Mouse (Mus musculus): ENCODE results near the gene Gorasp2. TPM values are rescaled to one million over a fixed set of nuclear protein-coding genes. Genes with fewer than 3 reads are reported as not detected.

The Gorasp2 gene
- polyA plus RNA-seq, 1 experiment from 2014 or later, result 174 TPM

DNA sequence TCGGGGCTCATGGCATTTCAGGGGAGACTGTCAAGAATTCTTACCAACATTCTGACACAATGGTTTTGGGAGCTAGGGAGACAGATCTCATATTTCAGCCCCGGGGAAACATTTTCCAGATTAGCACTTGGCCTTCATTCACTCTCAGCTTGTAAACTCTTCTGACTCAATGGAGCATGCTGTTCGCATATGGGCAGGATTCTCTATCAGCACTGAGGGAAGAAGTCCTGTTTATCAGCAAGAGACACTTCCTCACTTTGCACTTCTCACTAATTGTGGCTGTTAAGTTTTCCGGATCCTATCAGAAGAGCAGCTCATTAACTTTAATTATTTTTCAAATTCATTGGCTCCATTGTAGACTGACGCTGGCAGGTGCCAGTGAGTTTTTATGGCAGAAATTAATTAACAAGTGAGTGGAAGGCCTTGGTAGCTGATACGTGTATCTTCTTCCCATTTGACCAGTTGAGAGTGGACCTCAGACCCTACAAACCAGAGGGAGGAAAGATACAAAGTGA is 16.1 kb upstream of the Gorasp2 start:
- Histone ChIP-seq H3K4me2 (ENCODE audit: low read length) (no peak overlapping the region), H3K9ac (ENCODE audit: low read length) (no peak overlapping the region), H3K27me3 (replicated peaks; ENCODE audit: control insufficient read depth, insufficient read depth, low read length) (no peaks in the 10 kb centered on the region), H3K4me3 (ENCODE audit: low read depth, low read length) (no peak overlapping the region), H3K9me3 (ENCODE audit: control insufficient read depth, low read length) (no peaks in the 10 kb centered on the region), H3K36me3 (ENCODE audit: control insufficient read depth, insufficient read depth, low read length) (no peaks in the 10 kb centered on the region), H3K4me1 (replicated peaks; ENCODE audit: control insufficient read depth, insufficient read depth, low read length) (no peaks in the 10 kb centered on the region), H3K27ac (ENCODE audit: low read depth) (no peak overlapping the region)
- WGBS, result 78% methylated on average over 6 of the region's 6 CpGs
- no peak for ATAC-seq (replicated peaks; ENCODE audit: low FRiP score, low TSS enrichment, low read depth)
- DNase-seq (ENCODE audit: low spot score), result no peak

DNA sequence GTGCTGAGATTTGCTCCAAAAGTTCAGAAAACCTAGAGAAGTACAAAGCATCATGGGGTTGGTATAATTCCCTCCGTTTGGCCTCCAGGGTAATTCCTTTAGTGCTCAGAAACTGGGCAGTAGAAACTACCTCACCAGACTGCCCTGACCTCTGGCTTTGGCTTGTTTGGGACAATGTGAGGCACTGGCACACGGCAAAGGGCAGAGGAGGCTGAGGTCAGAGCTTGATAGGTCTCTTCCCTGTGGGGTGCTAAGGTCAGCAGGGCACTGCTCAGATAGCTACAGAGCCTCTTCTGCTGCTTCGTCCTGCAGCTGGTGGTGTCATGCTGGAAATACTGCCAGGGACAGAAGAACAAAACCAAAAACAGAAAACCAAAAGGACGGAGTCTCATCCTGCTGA is 13.7 kb upstream of the Gorasp2 start:
- H3K4me1 ChIP-seq (replicated peaks; ENCODE audit: control insufficient read depth, insufficient read depth, low read length), result no peaks in the 10 kb centered on the region
- no peaks in the 10 kb centered on the region for H3K36me3 ChIP-seq (ENCODE audit: control insufficient read depth, insufficient read depth, low read length)
- H3K4me3 ChIP-seq (ENCODE audit: low read depth, low read length), result no peak overlapping the region
- no peak overlapping the region for H3K9ac ChIP-seq (ENCODE audit: low read length)
- WGBS, result 48% methylated on average over 4 of the region's 4 CpGs
- no peaks in the 10 kb centered on the region for H3K9me3 ChIP-seq (ENCODE audit: control insufficient read depth, low read length)
- H3K27me3 ChIP-seq (replicated peaks; ENCODE audit: control insufficient read depth, insufficient read depth, low read length), result no peaks in the 10 kb centered on the region
- no peak overlapping the region for H3K27ac ChIP-seq (ENCODE audit: low read depth)
- H3K4me2 ChIP-seq (ENCODE audit: low read length), result no peak overlapping the region
- DNase-seq (ENCODE audit: low spot score), result no peak
- ATAC-seq (replicated peaks; ENCODE audit: low FRiP score, low TSS enrichment, low read depth), result no peak

DNA sequence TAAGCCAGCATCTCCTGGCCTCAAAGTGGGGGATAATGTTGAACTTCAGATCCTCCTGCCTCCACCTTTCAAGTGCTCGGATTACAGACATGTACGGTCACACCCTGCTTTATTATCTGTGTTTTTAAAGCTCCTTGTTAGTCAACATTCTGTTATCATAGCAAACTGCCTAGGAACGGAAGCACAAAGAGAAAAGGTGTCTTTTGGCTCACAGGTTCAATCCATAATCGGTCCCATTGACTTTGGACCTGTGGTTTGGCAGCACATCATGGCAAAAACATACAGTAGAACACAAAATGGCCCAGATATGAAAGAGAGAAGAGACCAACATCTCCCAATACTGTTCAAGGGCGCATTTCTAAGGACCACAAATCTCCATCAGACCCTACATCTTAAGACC is 13.1 kb upstream of the Gorasp2 start:
- 86% methylated on average over 5 of the region's 5 CpGs for WGBS
- no peaks in the 10 kb centered on the region for H3K27me3 ChIP-seq (replicated peaks; ENCODE audit: control insufficient read depth, insufficient read depth, low read length)
- H3K27ac ChIP-seq (ENCODE audit: low read depth), result no peak overlapping the region
- no peak overlapping the region for H3K4me2 ChIP-seq (ENCODE audit: low read length)
- no peak for DNase-seq (ENCODE audit: low spot score)
- H3K9me3 ChIP-seq (ENCODE audit: control insufficient read depth, low read length), result no peaks in the 10 kb centered on the region
- H3K4me1 ChIP-seq (replicated peaks; ENCODE audit: control insufficient read depth, insufficient read depth, low read length), result no peaks in the 10 kb centered on the region
- H3K36me3 ChIP-seq (ENCODE audit: control insufficient read depth, insufficient read depth, low read length), result no peaks in the 10 kb centered on the region
- H3K9ac ChIP-seq (ENCODE audit: low read length), result no peak overlapping the region
- no peak overlapping the region for H3K4me3 ChIP-seq (ENCODE audit: low read depth, low read length)
- ATAC-seq (replicated peaks; ENCODE audit: low FRiP score, low TSS enrichment, low read depth), result no peak

DNA sequence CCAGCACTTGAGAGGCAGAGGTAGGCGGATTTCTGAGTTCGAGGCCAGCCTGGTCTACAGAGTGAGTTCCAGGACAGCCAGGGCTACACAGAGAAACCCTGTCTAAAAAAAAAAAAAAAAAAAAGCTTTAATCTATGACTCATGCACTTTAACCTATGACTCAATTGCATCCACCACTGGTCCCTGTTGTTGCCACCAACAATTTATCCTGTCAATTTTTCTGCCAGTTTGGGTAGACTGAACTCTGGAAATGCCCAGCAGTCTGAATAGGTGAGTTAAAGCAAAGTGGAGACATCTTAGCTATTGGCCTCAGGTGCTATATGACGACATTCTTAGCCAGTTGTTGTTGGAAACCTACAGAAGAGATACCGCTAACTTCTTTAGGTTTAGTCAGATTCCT is 11.9 kb upstream of the Gorasp2 start:
- Histone ChIP-seq H3K4me2 (ENCODE audit: low read length) (no peak overlapping the region), H3K9me3 (ENCODE audit: control insufficient read depth, low read length) (no peaks in the 10 kb centered on the region), H3K9ac (ENCODE audit: low read length) (no peak overlapping the region), H3K27ac (ENCODE audit: low read depth) (no peak overlapping the region), H3K4me1 (replicated peaks; ENCODE audit: control insufficient read depth, insufficient read depth, low read length) (no peaks in the 10 kb centered on the region), H3K4me3 (ENCODE audit: low read depth, low read length) (no peak overlapping the region), H3K27me3 (replicated peaks; ENCODE audit: control insufficient read depth, insufficient read depth, low read length) (no peaks in the 10 kb centered on the region), H3K36me3 (ENCODE audit: control insufficient read depth, insufficient read depth, low read length) (no peaks in the 10 kb centered on the region)
- ATAC-seq (replicated peaks; ENCODE audit: low FRiP score, low TSS enrichment, low read depth) (no peak), DNase-seq (ENCODE audit: low spot score) (no peak)
- 88% methylated on average over 4 of the region's 4 CpGs for WGBS

DNA sequence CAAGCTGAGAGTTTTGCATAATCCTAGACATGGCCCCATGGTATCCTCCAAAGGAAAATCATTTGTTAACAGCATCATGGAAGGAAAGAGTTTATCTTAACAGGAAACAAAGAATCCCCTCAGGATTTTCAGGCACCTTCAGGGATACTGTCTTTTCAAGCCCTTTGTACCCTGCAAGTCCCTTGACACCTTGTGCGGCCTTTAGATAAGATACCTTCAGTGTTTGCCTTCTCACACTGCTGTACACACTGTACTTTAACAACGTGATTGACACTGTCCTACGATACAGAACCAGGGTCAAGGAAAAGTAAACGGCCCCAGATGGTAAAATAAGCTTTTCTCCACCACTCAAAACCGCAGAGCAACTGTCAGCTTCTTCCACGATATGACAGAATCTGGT is 9.6 kb upstream of the Gorasp2 start:
- ATAC-seq (replicated peaks; ENCODE audit: low FRiP score, low TSS enrichment, low read depth), result no peak
- H3K4me3 ChIP-seq (ENCODE audit: low read depth, low read length), result no peak overlapping the region
- H3K36me3 ChIP-seq (ENCODE audit: control insufficient read depth, insufficient read depth, low read length), result no peaks in the 10 kb centered on the region
- no peak overlapping the region for H3K9ac ChIP-seq (ENCODE audit: low read length)
- no peak for DNase-seq (ENCODE audit: low spot score)
- WGBS, result 44% methylated on average over 6 of the region's 6 CpGs
- no peaks in the 10 kb centered on the region for H3K9me3 ChIP-seq (ENCODE audit: control insufficient read depth, low read length)
- no peaks in the 10 kb centered on the region for H3K4me1 ChIP-seq (replicated peaks; ENCODE audit: control insufficient read depth, insufficient read depth, low read length)
- no peak overlapping the region for H3K27ac ChIP-seq (ENCODE audit: low read depth)
- H3K4me2 ChIP-seq (ENCODE audit: low read length), result no peak overlapping the region
- H3K27me3 ChIP-seq (replicated peaks; ENCODE audit: control insufficient read depth, insufficient read depth, low read length), result no peaks in the 10 kb centered on the region

DNA sequence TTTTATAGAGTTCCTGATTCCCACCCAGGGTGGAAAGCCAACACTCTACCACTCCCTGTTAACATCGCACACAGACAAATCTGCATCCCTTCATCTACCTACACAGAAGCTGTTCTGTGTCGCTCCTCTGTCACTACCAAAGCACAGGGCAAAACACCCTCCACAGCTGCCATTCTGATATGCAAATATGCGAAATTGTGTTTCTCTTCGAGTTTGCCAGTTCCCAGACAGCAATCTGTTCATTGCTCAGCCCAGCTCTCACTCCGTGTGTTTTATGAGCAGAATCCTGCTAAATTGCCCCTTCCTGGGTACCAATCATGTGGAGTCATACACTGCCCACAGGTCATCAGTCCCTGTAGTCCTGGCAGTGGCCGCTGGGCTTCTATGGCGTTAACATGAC is 4.3 kb upstream of the Gorasp2 start:
- no peaks in the 10 kb centered on the region for H3K27me3 ChIP-seq (replicated peaks; ENCODE audit: control insufficient read depth, insufficient read depth, low read length)
- no peak overlapping the region for H3K27ac ChIP-seq (ENCODE audit: low read depth)
- no peak overlapping the region for H3K4me3 ChIP-seq (ENCODE audit: low read depth, low read length)
- 61% methylated on average over 7 of the region's 7 CpGs for WGBS
- H3K9ac ChIP-seq (ENCODE audit: low read length), result no peak overlapping the region
- H3K36me3 ChIP-seq (ENCODE audit: control insufficient read depth, insufficient read depth, low read length), result no peaks in the 10 kb centered on the region
- no peaks in the 10 kb centered on the region for H3K9me3 ChIP-seq (ENCODE audit: control insufficient read depth, low read length)
- ATAC-seq (replicated peaks; ENCODE audit: low FRiP score, low TSS enrichment, low read depth), result no peak
- H3K4me2 ChIP-seq (ENCODE audit: low read length), result no peak overlapping the region
- DNase-seq (ENCODE audit: low spot score), result no peak
- no peaks in the 10 kb centered on the region for H3K4me1 ChIP-seq (replicated peaks; ENCODE audit: control insufficient read depth, insufficient read depth, low read length)

DNA sequence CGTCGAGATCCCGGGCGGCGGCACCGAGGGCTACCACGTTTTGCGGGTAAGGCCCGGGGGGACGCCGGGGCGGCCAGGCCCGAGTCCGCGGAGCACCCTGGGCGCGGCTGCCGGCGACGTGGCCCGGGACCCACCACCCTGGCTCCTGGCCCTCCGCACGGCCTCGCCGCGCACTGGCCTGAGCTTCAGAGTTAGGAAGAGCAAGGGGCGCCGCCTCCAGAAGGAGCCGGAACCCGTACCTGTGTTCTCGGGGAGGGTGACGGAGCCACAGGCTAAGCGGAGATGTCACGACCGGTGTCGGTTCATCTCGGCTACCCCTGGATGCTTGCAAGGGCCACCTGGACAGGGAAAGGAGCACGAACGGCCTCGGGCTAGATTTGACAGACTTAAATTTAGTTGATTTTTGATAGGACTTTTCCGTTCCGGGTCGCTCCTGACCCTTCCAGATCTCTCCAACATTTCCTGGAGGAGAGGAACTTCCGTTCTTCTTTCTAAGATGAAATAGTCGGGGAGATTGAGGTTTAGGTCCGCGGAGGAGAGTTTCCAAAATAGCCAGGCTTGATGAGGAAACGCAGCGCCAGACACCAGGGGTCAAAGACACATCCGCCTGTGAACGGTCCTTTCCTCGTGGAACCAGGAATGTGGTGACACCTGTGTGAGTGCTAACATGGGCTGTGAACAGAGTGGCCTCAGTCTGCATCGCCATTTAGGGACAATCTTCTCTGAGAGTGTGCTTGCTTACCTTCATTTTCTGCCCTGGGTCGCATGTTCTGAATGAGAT is 529 bp downstream of the Gorasp2 start, which contains the start of gene Gm26558:
Gm26558 (minus strand) TSS at position 394 of the 781 bp plus-strand sequence.
- Histone ChIP-seq H3K27ac (ENCODE audit: low read depth) (peak within 1 kb of the TSS; percentile 91), H3K4me3 (ENCODE audit: low read depth, low read length) (peak within 1 kb of the TSS; percentile 96), H3K4me1 (replicated peaks; ENCODE audit: control insufficient read depth, insufficient read depth, low read length) (peaks cover 13% of the 10 kb centered on the region), H3K4me2 (ENCODE audit: low read length) (peak within 1 kb of the TSS; percentile 85), H3K36me3 (ENCODE audit: control insufficient read depth, insufficient read depth, low read length) (no peaks in the 10 kb centered on the region), H3K27me3 (replicated peaks; ENCODE audit: control insufficient read depth, insufficient read depth, low read length) (no peaks in the 10 kb centered on the region), H3K9ac (ENCODE audit: low read length) (peak within 1 kb of the TSS; percentile 98), H3K9me3 (ENCODE audit: control insufficient read depth, low read length) (no peaks in the 10 kb centered on the region)
- under 1% methylated on average over 48 of the region's 54 CpGs for WGBS
- DNase-seq (ENCODE audit: low spot score) (peak; percentile 84), ATAC-seq (replicated peaks; ENCODE audit: low FRiP score, low TSS enrichment, low read depth) (peak; percentile 80)

DNA sequence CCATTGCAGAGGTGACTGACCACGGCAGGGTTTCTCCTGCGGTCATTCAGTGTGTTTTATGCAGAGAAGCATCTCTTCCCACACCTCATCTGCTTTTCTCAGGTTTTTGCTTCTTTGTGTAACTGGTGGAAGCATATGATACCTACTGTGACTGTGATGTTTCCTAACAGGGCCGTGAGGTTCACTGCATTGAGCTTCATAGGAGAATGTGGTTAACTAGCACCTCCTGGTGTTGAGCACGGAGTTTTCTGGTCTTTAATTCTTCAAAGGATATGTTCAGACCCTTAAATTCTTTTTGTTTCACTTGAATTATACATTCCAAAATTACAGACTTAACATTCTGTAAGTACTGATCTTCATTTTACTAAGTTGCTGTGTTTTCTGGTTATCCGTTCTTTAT is 2.4 kb downstream of the Gorasp2 start:
- Histone ChIP-seq H3K4me3 (ENCODE audit: low read depth, low read length) (no peak overlapping the region), H3K4me2 (ENCODE audit: low read length) (no peak overlapping the region), H3K9me3 (ENCODE audit: control insufficient read depth, low read length) (no peaks in the 10 kb centered on the region), H3K27me3 (replicated peaks; ENCODE audit: control insufficient read depth, insufficient read depth, low read length) (no peaks in the 10 kb centered on the region), H3K36me3 (ENCODE audit: control insufficient read depth, insufficient read depth, low read length) (no peaks in the 10 kb centered on the region), H3K9ac (ENCODE audit: low read length) (no peak overlapping the region), H3K4me1 (replicated peaks; ENCODE audit: control insufficient read depth, insufficient read depth, low read length) (peaks cover 13% of the 10 kb centered on the region), H3K27ac (ENCODE audit: low read depth) (no peak overlapping the region)
- ATAC-seq (replicated peaks; ENCODE audit: low FRiP score, low TSS enrichment, low read depth) (no peak), DNase-seq (ENCODE audit: low spot score) (peak; percentile 50)
- WGBS, result 80% methylated on average over 5 of the region's 5 CpGs

DNA sequence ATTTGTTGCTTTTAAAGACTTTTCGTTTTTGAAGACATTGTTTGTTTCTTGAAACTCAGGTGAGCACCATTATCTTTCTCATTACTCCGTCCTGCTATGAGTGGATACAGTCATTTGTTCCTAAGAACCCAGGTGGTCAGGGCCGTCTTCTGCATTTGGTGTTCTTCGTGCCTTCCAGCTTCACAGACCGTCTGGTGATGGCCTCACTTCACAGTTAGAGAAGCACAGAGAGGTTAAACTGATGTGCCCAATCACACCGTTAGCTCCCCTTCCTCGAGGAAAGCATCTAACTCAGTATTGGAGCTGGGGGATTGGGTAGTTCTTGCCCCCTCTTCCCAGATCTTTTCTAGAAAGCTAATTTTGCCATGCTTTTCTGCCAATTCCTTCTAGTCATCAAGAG is 5.6 kb downstream of the Gorasp2 start:
- peaks cover 13% of the 10 kb centered on the region for H3K4me1 ChIP-seq (replicated peaks; ENCODE audit: control insufficient read depth, insufficient read depth, low read length)
- no peaks in the 10 kb centered on the region for H3K9me3 ChIP-seq (ENCODE audit: control insufficient read depth, low read length)
- no peaks in the 10 kb centered on the region for H3K27me3 ChIP-seq (replicated peaks; ENCODE audit: control insufficient read depth, insufficient read depth, low read length)
- no peak overlapping the region for H3K27ac ChIP-seq (ENCODE audit: low read depth)
- no peak overlapping the region for H3K4me3 ChIP-seq (ENCODE audit: low read depth, low read length)
- H3K4me2 ChIP-seq (ENCODE audit: low read length), result no peak overlapping the region
- no peak overlapping the region for H3K9ac ChIP-seq (ENCODE audit: low read length)
- ATAC-seq (replicated peaks; ENCODE audit: low FRiP score, low TSS enrichment, low read depth) (no peak), DNase-seq (ENCODE audit: low spot score) (no peak)
- H3K36me3 ChIP-seq (ENCODE audit: control insufficient read depth, insufficient read depth, low read length), result no peaks in the 10 kb centered on the region
- 85% methylated on average over 7 of the region's 7 CpGs for WGBS

Data from intestine, embryonic 14.5 days (tissue).